Mouse (Mus musculus): ENCODE data around the gene 4931422A03Rik.

GRCm38 (mm10) chr2:103932480-103932879 is 95.7 kb downstream of the 4931422A03Rik start:
- TF ChIP-seq CTCF (IDR thresholded peaks at IDR 0.05; ENCODE audit: extremely low read depth, insufficient read length, insufficient replicate concordance, low read depth, low read length) (no peak), POLR2A (IDR thresholded peaks at IDR 0.05; ENCODE audit: low read depth, low read length) (no peak)
